Mouse (Mus musculus) monocyte, adult 2 months (primary cell): ENCODE results near the gene Nrxn3.

Source experiments
- DNase-seq, 2 experiments: peaks; one replicate each; pipeline ENCODE4 v3.0.0; 2022; ENCODE audit warnings: low spot score in 2 of 2, low read depth in 1 of 2

Nrxn3 gene

GRCm38 (mm10) chr12:89909578-89909977 lies 1186.9 kb downstream of the Nrxn3 start:
- no peak for DNase-seq

GRCm38 (mm10) chr12:89918138-89918829 lies 1195.6 kb downstream of the Nrxn3 start:
- no peak for DNase-seq

GRCm38 (mm10) chr12:89932338-89932737 lies 1209.7 kb downstream of the Nrxn3 start:
- no peak for DNase-seq

GRCm38 (mm10) chr12:89933630-89934029 lies 1211.0 kb downstream of the Nrxn3 start:
- DNase-seq: no peak

- no peak for DNase-seq
Observed at GRCm38 (mm10) chr12:89940746-89941145, 1218.1 kb downstream of the Nrxn3 start.

GRCm38 (mm10) chr12:89945911-89946502 lies 1223.3 kb downstream of the Nrxn3 start:
- DNase-seq: no peak

- DNase-seq: no peak
Observed at GRCm38 (mm10) chr12:89946522-89946921, 1223.8 kb downstream of the Nrxn3 start.

- no peak for DNase-seq
Observed at GRCm38 (mm10) chr12:89953237-89953636, 1230.6 kb downstream of the Nrxn3 start.

GRCm38 (mm10) chr12:89953649-89954048 lies 1231.0 kb downstream of the Nrxn3 start:
- DNase-seq: no peak

- DNase-seq: no peak
Observed at GRCm38 (mm10) chr12:89954441-89955070, 1231.9 kb downstream of the Nrxn3 start.

GRCm38 (mm10) chr12:89963073-89963472 lies 1240.4 kb downstream of the Nrxn3 start:
- no peak for DNase-seq

GRCm38 (mm10) chr12:89976648-89977047 lies 1254.0 kb downstream of the Nrxn3 start:
- no peak for DNase-seq

- no peak for DNase-seq
Observed at GRCm38 (mm10) chr12:89977479-89977878, 1254.8 kb downstream of the Nrxn3 start.

- no peak for DNase-seq
Observed at GRCm38 (mm10) chr12:89979190-89979589, 1256.5 kb downstream of the Nrxn3 start.

- DNase-seq: no peak
Observed at GRCm38 (mm10) chr12:89982445-89982844, 1259.8 kb downstream of the Nrxn3 start.

- no peak for DNase-seq
Observed at GRCm38 (mm10) chr12:89983399-89983798, 1260.7 kb downstream of the Nrxn3 start.

GRCm38 (mm10) chr12:89986219-89986618 lies 1263.5 kb downstream of the Nrxn3 start:
- no peak for DNase-seq

- DNase-seq: no peak
Observed at GRCm38 (mm10) chr12:89993273-89993672, 1270.6 kb downstream of the Nrxn3 start.

- DNase-seq: no peak
Observed at GRCm38 (mm10) chr12:89995392-89995791, 1272.7 kb downstream of the Nrxn3 start.

GRCm38 (mm10) chr12:90010280-90010679 lies 1287.6 kb downstream of the Nrxn3 start:
- DNase-seq: no peak

GRCm38 (mm10) chr12:90013958-90014357 lies 1291.3 kb downstream of the Nrxn3 start:
- DNase-seq: no peak

- DNase-seq: no peak
Observed at GRCm38 (mm10) chr12:90027023-90027422, 1304.3 kb downstream of the Nrxn3 start.
